Mouse (Mus musculus) midbrain, postnatal 0 days (tissue): ENCODE data around the gene Defb48. TPM values are rescaled to one million over a fixed set of nuclear protein-coding genes. Genes with fewer than 3 reads are reported as not detected.

Experiments
- ATAC-seq: fragments of 200-750 bp; cut with Nextera tagmentation; 2 replicates; pipeline ENCODE4 v1.8.0; 2017; ENCODE audit warnings: moderate number of reproducible peaks, mild to moderate bottlenecking, moderate TSS enrichment, moderate library complexity; ENCODE audit not compliant: low FRiP score
- DNase-seq: peaks from one replicate; pipeline ENCODE4 v3.0.0-alpha.2; 2015; ENCODE audit warnings: low spot score
- H3K27ac ChIP-seq: fragments of 300-500 bp; sonication (generic); 2 replicates; pipeline ENCODE4 v1.5.1; 2014; ENCODE audit warnings: low read depth, mild to moderate bottlenecking, low read length, mixed read lengths
- H3K27me3 ChIP-seq: fragments of 300-500 bp; sonication (generic); 2 replicates; pipeline ENCODE4 v1.6.1; 2014; ENCODE audit warnings: low read length, control low read depth, mixed read lengths; ENCODE audit not compliant: insufficient read depth
- H3K36me3 ChIP-seq: fragments of 300-500 bp; sonication (generic); 2 replicates; pipeline ENCODE4 v1.6.1; 2014; ENCODE audit warnings: low read length, control low read depth, mixed read lengths; ENCODE audit not compliant: insufficient read depth
- H3K4me1 ChIP-seq: fragments of 300-500 bp; sonication (generic); 2 replicates; pipeline ENCODE4 v1.6.1; 2014; ENCODE audit warnings: mild to moderate bottlenecking, control low read depth, antibody characterized with exemption, low read length, mixed read lengths; ENCODE audit not compliant: insufficient read depth
- H3K4me2 ChIP-seq: fragments of 300-500 bp; sonication (generic); 2 replicates; pipeline ENCODE4 v1.6.1; 2014; ENCODE audit warnings: low read depth, mild to moderate bottlenecking, low read length, mixed read lengths; ENCODE audit not compliant: poor library complexity, severe bottlenecking
- H3K4me3 ChIP-seq: fragments of 300-500 bp; sonication (generic); 2 replicates; pipeline ENCODE4 v1.5.1; 2014; ENCODE audit warnings: low read depth, mild to moderate bottlenecking, low read length, moderate library complexity
- H3K9ac ChIP-seq: fragments of 300-500 bp; sonication (generic); replicated peaks from 2 replicates; pipeline ENCODE4 v1.6.1; 2014; ENCODE audit warnings: mild to moderate bottlenecking, low read length, moderate library complexity, mixed read lengths; ENCODE audit not compliant: poor library complexity, severe bottlenecking
- H3K9me3 ChIP-seq: fragments of 300-500 bp; sonication (generic); 2 replicates; pipeline ENCODE4 v1.6.1; 2016; ENCODE audit warnings: low read length, control low read depth
- CTCF ChIP-seq: IDR thresholded peaks from 2 replicates; pipeline ENCODE4 v1.5.1; 2016; ENCODE audit warnings: antibody characterized with exemption, mild to moderate bottlenecking
- WGBS: fragments of 180-500 bp; shearing (Covaris S2); extraction: QIAGEN DNeasy Blood & Tissue Kit; methylation state at CpG from one replicate; pipeline ENCODE4 v1.1.7; 2014; 5-methylcytosine and 5-hydroxymethylcytosine counted together
- polyA plus RNA-seq: library from polyadenylated mRNA; unstranded; fragments of >200 nt; fragmentation: Nextera tagmentation; extraction: Ambion mirVana; gene quantifications from 2 replicates; pipeline ENCODE4 v1.2.1, GENCODE M21; 2015
- total RNA-seq: library from RNA; depleted of rRNA; stranded (reverse); fragments of >200 nt; gene quantifications from 2 replicates; pipeline ENCODE4 v1.2.3, GENCODE M21; 2014

The Defb48 gene
- total and polyA plus RNA-seq, 2 experiments from 2014 or later = not detected

DNA sequence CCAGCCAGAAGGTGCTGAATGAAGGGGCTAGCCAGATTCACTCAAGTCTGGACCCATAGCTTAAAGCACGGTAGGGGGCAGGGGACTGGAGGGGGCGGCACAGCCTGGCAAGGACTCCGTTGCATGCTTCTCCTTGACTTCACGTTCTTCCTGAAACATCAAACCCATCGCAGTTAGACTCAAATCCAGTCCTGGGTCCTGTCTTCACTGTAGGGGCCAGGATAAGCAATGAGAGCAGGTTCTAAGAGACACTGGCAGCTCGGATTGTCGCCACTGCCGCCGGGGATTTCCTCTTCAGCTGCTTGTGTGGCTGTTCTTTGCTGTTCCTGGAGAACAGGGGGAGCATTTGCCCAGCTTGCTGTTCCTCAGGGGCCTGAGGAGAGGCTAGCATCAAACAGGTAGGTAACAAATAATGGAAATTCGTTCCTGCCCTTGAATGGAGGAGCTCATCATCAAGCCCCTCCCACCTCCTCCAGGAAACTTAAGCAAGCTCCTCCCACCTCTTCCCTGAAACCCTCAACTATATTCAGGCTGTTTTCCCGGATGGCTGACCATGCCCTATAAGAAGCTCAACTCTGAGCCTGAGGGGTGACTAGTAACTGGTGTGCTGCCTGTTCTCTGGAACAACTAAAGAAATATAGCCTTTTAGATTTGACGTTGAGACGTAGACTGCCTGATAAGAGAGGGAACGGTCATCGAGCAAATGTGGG lies 18.3 kb downstream of the Defb48 start:
- Histone ChIP-seq H3K9ac (no peak overlapping the region), H3K4me2 (peak overlapping the region; percentile 39), H3K27ac (no peak overlapping the region), H3K4me3 (peak overlapping the region; percentile 6; the same call in 1 of the 2 replicates), H3K27me3 (no peaks in the 10 kb centered on the region), H3K36me3 (peaks cover 3% of the 10 kb centered on the region; the same call in 1 of the 2 replicates), H3K4me1 (no peaks in the 10 kb centered on the region), H3K9me3 (no peaks in the 10 kb centered on the region)
- no peak for ATAC-seq
- 19% methylated on average over 15 of the region's 15 CpGs for WGBS
- peak; percentile 13 for DNase-seq
- no peak for TF ChIP-seq CTCF

GRCm38 (mm10) chr14:62965342-62965741 lies 19.0 kb downstream of the Defb48 start:
- WGBS = 85% methylated on average over 5 of the region's 5 CpGs
- Histone ChIP-seq H3K4me1 (no peaks in the 10 kb centered on the region), H3K9me3 (no peaks in the 10 kb centered on the region), H3K4me3 (no peak overlapping the region), H3K27me3 (no peaks in the 10 kb centered on the region), H3K9ac (no peak overlapping the region), H3K4me2 (peak overlapping the region; percentile 39; the same call in 1 of the 2 replicates), H3K36me3 (peaks cover 3% of the 10 kb centered on the region; the same call in 1 of the 2 replicates), H3K27ac (no peak overlapping the region)
- ATAC-seq (peak; percentile 27; the same call in 1 of the 2 replicates), DNase-seq (no peak)
- peak; percentile 45; the same call in 1 of the 2 replicates for TF ChIP-seq CTCF

DNA sequence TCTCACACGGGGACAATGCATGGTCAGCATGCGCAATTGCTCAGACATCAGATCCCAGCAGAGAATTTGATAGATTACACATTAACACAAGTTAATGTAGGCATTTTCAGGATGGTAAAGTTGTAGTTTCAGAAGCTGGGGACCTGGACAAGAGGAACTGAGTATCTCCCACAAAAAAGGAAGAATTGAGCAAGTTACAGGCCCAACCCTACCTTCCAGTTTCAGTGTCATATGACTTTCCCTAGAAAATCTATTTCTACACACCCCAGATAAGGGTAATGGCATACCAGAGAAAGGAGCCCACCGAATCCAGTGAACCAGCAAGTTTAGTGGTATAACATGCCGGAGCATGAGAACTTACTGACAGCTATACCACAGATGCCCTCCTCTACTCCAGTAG lies 20.7 kb downstream of the Defb48 start:
- ATAC-seq = no peak
- 87% methylated on average over 4 of the region's 4 CpGs for WGBS

GRCm38 (mm10) chr14:62956091-62956490 lies 28.2 kb downstream of the Defb48 start:
- ATAC-seq (no peak), DNase-seq (no peak)
- no peak overlapping the region for H3K27ac ChIP-seq
- no peak overlapping the region for H3K9ac ChIP-seq
- 94% methylated on average over 9 of the region's 9 CpGs for WGBS
- peaks cover 35% of the 10 kb centered on the region for H3K36me3 ChIP-seq
- H3K4me1 ChIP-seq = no peaks in the 10 kb centered on the region
- H3K4me2 ChIP-seq = no peak overlapping the region
- no peaks in the 10 kb centered on the region for H3K27me3 ChIP-seq
- no peaks in the 10 kb centered on the region for H3K9me3 ChIP-seq
- TF ChIP-seq CTCF = no peak
- no peak overlapping the region for H3K4me3 ChIP-seq

More for the DNA sequence above, 20.7 kb downstream of the Defb48 start:
- Histone ChIP-seq H3K36me3 (peaks cover 3% of the 10 kb centered on the region; the same call in 1 of the 2 replicates), H3K9me3 (no peaks in the 10 kb centered on the region), H3K4me1 (no peaks in the 10 kb centered on the region), H3K9ac (no peak overlapping the region), H3K27me3 (no peaks in the 10 kb centered on the region), H3K4me2 (no peak overlapping the region), H3K27ac (no peak overlapping the region), H3K4me3 (no peak overlapping the region)
- no peak for DNase-seq
- TF ChIP-seq CTCF = no peak

DNA sequence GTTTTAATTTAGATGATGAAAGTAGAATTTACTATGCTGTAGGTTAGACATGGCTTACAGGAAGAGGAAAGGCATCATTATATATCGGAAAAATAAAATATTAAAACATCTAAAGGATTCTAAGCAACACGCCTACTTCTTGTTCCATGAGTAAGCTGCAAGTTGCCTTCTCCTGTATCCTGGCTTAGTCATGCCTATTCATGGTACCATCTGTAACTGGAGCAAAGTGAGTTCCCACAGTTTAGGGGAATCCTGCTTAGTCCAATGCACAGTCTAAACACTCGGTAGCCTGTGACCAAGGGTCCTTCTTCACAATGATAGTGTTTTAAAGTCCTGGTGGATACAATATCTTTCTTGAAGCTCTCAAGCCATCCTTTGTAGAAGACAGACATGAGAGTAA lies 37.5 kb downstream of the Defb48 start:
- Histone ChIP-seq H3K9ac (no peak overlapping the region), H3K4me2 (no peak overlapping the region), H3K27me3 (no peaks in the 10 kb centered on the region), H3K27ac (no peak overlapping the region), H3K4me3 (no peak overlapping the region), H3K4me1 (no peaks in the 10 kb centered on the region), H3K36me3 (peaks cover 21% of the 10 kb centered on the region), H3K9me3 (no peaks in the 10 kb centered on the region)
- no peak for TF ChIP-seq CTCF
- ATAC-seq = no peak
- WGBS = 90% methylated on average over 3 of the region's 3 CpGs
- DNase-seq = no peak

DNA sequence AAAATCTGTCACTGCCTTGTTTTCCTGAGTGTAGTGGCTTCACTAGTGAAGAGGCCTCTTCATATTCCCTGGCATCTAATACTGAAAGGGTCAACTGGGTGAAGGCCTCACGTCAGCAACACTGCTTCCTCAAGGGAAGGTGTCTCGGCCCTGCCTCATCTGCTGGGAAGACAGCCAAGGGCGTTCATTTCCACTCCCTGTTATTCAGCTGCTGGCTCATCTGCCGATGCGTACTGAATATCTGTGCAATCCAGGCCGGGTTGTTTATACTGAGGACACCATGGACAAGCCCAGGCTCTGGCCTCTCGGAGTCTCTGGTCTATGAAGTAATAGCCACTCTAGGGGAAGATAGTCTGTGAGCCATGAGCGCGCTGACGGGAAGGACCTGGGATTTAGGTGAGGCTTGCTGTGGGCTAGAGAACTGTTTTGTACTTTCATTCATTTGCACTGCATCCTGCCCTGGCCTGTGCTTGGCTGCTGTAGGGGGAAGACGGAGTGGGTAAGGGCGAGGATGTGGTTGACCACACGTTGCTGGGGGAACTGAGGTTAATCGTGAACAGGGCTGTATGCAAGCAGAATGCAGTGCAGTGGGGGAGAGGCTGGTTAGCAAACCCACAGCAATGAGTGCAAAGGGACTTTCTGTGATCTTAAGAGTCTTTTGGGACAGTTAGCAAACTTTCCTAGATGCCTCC lies 43.8 kb downstream of the Defb48 start:
- no peak for TF ChIP-seq CTCF
- DNase-seq = no peak
- Histone ChIP-seq H3K9ac (no peak overlapping the region), H3K4me1 (no peaks in the 10 kb centered on the region), H3K27ac (no peak overlapping the region), H3K27me3 (no peaks in the 10 kb centered on the region), H3K36me3 (peaks cover 18% of the 10 kb centered on the region), H3K4me2 (no peak overlapping the region), H3K9me3 (0 out of 2 replicates have a peak, but pooled peaks cover 4% of the 10 kb centered on the region), H3K4me3 (no peak overlapping the region)
- 84% methylated on average over 14 of the region's 14 CpGs for WGBS
- no peak for ATAC-seq
